Mouse (Mus musculus) spleen, adult 2 months (tissue): ENCODE data around the gene Tnrc6b. TPM values are rescaled to one million over a fixed set of nuclear protein-coding genes. Genes with fewer than 3 reads are reported as not detected.
A peak's percentile ranks its signal among the peaks of the same experiment; 100 is the strongest.

Experiments used
- DNase-seq, 2 experiments: peaks; one replicate each; pipeline versions ENCODE4 v3.0.0 to v3.0.0-alpha.2; 2012 to 2021; ENCODE audit warnings: low spot score in 2 of 2, low read depth in 1 of 2
- H3K27ac ChIP-seq: fragments of 200-500 bp; 2 replicates; pipeline ENCODE4 v1.5.1; 2012; ENCODE audit warnings: low read length, inconsistent platforms; ENCODE audit not compliant: insufficient read depth
- H3K27me3 ChIP-seq: fragments of 200-500 bp; 2 replicates; pipeline ENCODE4 v1.6.1; 2012; ENCODE audit warnings: mild to moderate bottlenecking, moderate library complexity, low read length, inconsistent platforms; ENCODE audit not compliant: control insufficient read depth, insufficient read depth
- H3K36me3 ChIP-seq: fragments of 200-500 bp; 2 replicates; pipeline ENCODE4 v1.6.1; 2012; ENCODE audit warnings: mild to moderate bottlenecking, low read length, inconsistent platforms; ENCODE audit not compliant: control insufficient read depth, insufficient read depth
- H3K4me1 ChIP-seq: fragments of 200-500 bp; 2 replicates; pipeline ENCODE4 v1.6.1; 2011; ENCODE audit warnings: inconsistent platforms; ENCODE audit not compliant: control insufficient read depth, insufficient read depth, insufficient read length
- H3K4me3 ChIP-seq: fragments of 200-500 bp; 2 replicates; pipeline ENCODE4 v1.5.1; 2011; ENCODE audit warnings: mild to moderate bottlenecking, inconsistent platforms; ENCODE audit not compliant: insufficient read depth, insufficient read length; ENCODE audit errors: extremely low read depth
- CTCF ChIP-seq: fragments of 200-500 bp; IDR thresholded peaks from 2 replicates; pipeline ENCODE4 v1.5.1; 2011; ENCODE audit warnings: mild to moderate bottlenecking, inconsistent platforms; ENCODE audit not compliant: insufficient read depth, insufficient read length, insufficient replicate concordance; ENCODE audit errors: extremely low read depth
- POLR2A ChIP-seq: fragments of 200-500 bp; IDR thresholded peaks from 2 replicates; pipeline ENCODE4 v1.6.1; 2011; ENCODE audit warnings: low read depth, low read length, inconsistent platforms
- WGBS: fragments of 180-500 bp; shearing (Covaris S2); methylation state at CpG from one replicate; pipeline ENCODE4 v1.1.7; 2018; 5-methylcytosine and 5-hydroxymethylcytosine counted together
- polyA plus RNA-seq: library from polyadenylated mRNA; depleted of rRNA; stranded (reverse); fragments of >200 nt; gene quantifications from 2 replicates; pipeline ENCODE4 v1.2.3, GENCODE M21; 2012

Gene Tnrc6b
- polyA plus RNA-seq, 1 experiment: 22.3 TPM

- WGBS: 62% methylated on average over 8 of the region's 8 CpGs
- no peak for DNase-seq
Measured at GRCm38 (mm10) chr15:80707088-80707487, 4.0 kb upstream of the Tnrc6b start.

GRCm38 (mm10) chr15:80709593-80709992 is 1.5 kb upstream of the Tnrc6b start:
- Histone ChIP-seq H3K4me1 (peaks cover 6% of the 10 kb centered on the region), H3K36me3 (no peaks in the 10 kb centered on the region), H3K4me3 (no peak overlapping the region), H3K27me3 (no peaks in the 10 kb centered on the region), H3K27ac (no peak overlapping the region)
- DNase-seq: no peak
- TF ChIP-seq POLR2A (no peak), CTCF (no peak)
- WGBS: 76% methylated on average over 6 of the region's 6 CpGs

More at GRCm38 (mm10) chr15:80707088-80707487, 4.0 kb upstream of the Tnrc6b start:
- no peaks in the 10 kb centered on the region for H3K36me3 ChIP-seq
- peaks cover 4% of the 10 kb centered on the region for H3K4me1 ChIP-seq
- H3K27me3 ChIP-seq: no peaks in the 10 kb centered on the region
- H3K27ac ChIP-seq: no peak overlapping the region
- TF ChIP-seq CTCF: no peak
- no peak for TF ChIP-seq POLR2A
- H3K4me3 ChIP-seq: no peak overlapping the region

- Histone ChIP-seq H3K27ac (peak overlapping the region; percentile 87; the same call in 1 of the 2 replicates), H3K27me3 (no peaks in the 10 kb centered on the region), H3K36me3 (no peaks in the 10 kb centered on the region), H3K4me1 (peaks cover 6% of the 10 kb centered on the region), H3K4me3 (no peak overlapping the region)
- WGBS: 28% methylated on average over 5 of the region's 5 CpGs
- TF ChIP-seq POLR2A: no peak
- no peak for TF ChIP-seq CTCF
- DNase-seq: no peak
Measured at GRCm38 (mm10) chr15:80710257-80710607, 881 bp upstream of the Tnrc6b start.

- WGBS: under 1% methylated on average over 87 of the region's 106 CpGs
- peak overlapping the region; percentile 84 for H3K4me3 ChIP-seq
- no peaks in the 10 kb centered on the region for H3K36me3 ChIP-seq
- TF ChIP-seq CTCF (no peak), POLR2A (no peak)
- H3K4me1 ChIP-seq: peaks cover 5% of the 10 kb centered on the region
- no peaks in the 10 kb centered on the region for H3K27me3 ChIP-seq
- DNase-seq: peak in 1 of 2 experiments; percentile 54
- H3K27ac ChIP-seq: peak overlapping the region; percentile 93
Measured at GRCm38 (mm10) chr15:80711401-80712151, 463 bp downstream of the Tnrc6b start.

GRCm38 (mm10) chr15:80714299-80714698 is 3.2 kb downstream of the Tnrc6b start:
- H3K27ac ChIP-seq: no peak overlapping the region
- no peak overlapping the region for H3K4me3 ChIP-seq
- no peak for TF ChIP-seq POLR2A
- no peak for TF ChIP-seq CTCF
- H3K27me3 ChIP-seq: no peaks in the 10 kb centered on the region
- peaks cover 4% of the 10 kb centered on the region for H3K4me1 ChIP-seq
- DNase-seq: no peak
- no peaks in the 10 kb centered on the region; the same call in 1 of the 2 replicates for H3K36me3 ChIP-seq
- WGBS: 92% methylated on average over 4 of the region's 4 CpGs

DNA sequence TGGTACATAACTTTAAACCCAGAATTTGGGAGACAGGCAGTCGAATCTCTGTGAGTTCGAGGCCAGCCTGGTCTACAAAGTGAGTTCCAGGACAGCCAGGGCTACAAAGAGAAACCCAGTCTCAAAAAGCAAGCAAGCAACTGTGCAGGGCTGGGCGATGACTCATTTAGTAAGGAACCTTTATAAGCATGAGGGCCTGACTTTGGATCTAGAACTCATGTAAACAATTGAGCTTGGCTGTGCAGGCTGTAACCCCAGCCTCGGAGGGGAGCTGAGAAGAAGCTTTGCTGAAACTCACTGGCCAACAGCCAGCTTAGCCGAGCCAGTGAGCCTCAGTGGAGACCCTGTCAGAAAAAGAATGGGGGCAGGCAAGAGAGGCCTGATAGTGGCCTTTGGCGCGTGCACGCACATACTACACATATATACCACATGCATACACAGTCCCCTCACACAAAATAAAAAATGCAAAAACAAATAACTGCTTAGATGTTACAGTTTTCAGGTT is 5.6 kb downstream of the Tnrc6b start:
- H3K36me3 ChIP-seq: no peaks in the 10 kb centered on the region; the same call in 1 of the 2 replicates
- H3K4me1 ChIP-seq: peaks cover 6% of the 10 kb centered on the region
- H3K27ac ChIP-seq: no peak overlapping the region
- no peak for DNase-seq
- 90% methylated on average over 8 of the region's 8 CpGs for WGBS
- no peak overlapping the region for H3K4me3 ChIP-seq
- no peaks in the 10 kb centered on the region for H3K27me3 ChIP-seq
- no peak for TF ChIP-seq CTCF

GRCm38 (mm10) chr15:80717431-80717830 is 6.3 kb downstream of the Tnrc6b start:
- 78% methylated on average over 1 of the region's 1 CpGs for WGBS
- TF ChIP-seq CTCF (no peak), POLR2A (no peak)
- DNase-seq: no peak
- Histone ChIP-seq H3K36me3 (no peaks in the 10 kb centered on the region; the same call in 1 of the 2 replicates), H3K27ac (no peak overlapping the region), H3K4me3 (no peak overlapping the region), H3K27me3 (no peaks in the 10 kb centered on the region), H3K4me1 (peaks cover 3% of the 10 kb centered on the region; the same call in 1 of the 2 replicates)
